Mouse (Mus musculus) kidney, postnatal 0 days (tissue): ENCODE results near the gene Slc26a10. TPM values are rescaled to one million over a fixed set of nuclear protein-coding genes. Genes with fewer than 3 reads are reported as not detected.

ENCODE experiments used
- ATAC-seq: fragments of 200-750 bp; cut with Nextera tagmentation; replicated peaks from 2 replicates; pipeline ENCODE4 v1.8.0; 2017; ENCODE audit warnings: low read depth, moderate number of reproducible peaks, moderate TSS enrichment, moderate library complexity; ENCODE audit not compliant: low FRiP score
- DNase-seq: peaks from one replicate; pipeline ENCODE4 v3.0.0-alpha.2; 2016; ENCODE audit warnings: low spot score
- H3K27ac ChIP-seq: fragments of 300-500 bp; sonication (generic); 2 replicates; pipeline ENCODE4 v1.5.1; 2014; ENCODE audit warnings: mild to moderate bottlenecking
- H3K27me3 ChIP-seq: fragments of 300-500 bp; sonication (generic); 2 replicates; pipeline ENCODE4 v1.6.1; 2014; ENCODE audit warnings: low read length, mixed read lengths; ENCODE audit not compliant: insufficient read depth
- H3K36me3 ChIP-seq: fragments of 300-500 bp; sonication (generic); 2 replicates; pipeline ENCODE4 v1.6.1; 2014; ENCODE audit warnings: low read length, mixed read lengths; ENCODE audit not compliant: insufficient read depth
- H3K4me1 ChIP-seq: fragments of 300-500 bp; sonication (generic); replicated peaks from 2 replicates; pipeline ENCODE4 v1.6.1; 2014; ENCODE audit warnings: antibody characterized with exemption, low read length, mixed read lengths; ENCODE audit not compliant: insufficient read depth
- H3K4me2 ChIP-seq: fragments of 300-500 bp; sonication (generic); 2 replicates; pipeline ENCODE4 v1.6.1; 2014; ENCODE audit warnings: mild to moderate bottlenecking, low read length, moderate library complexity, mixed read lengths
- H3K4me3 ChIP-seq: fragments of 300-500 bp; sonication (generic); replicated peaks from 2 replicates; pipeline ENCODE4 v1.5.1; 2014; ENCODE audit warnings: low read depth, low read length
- H3K9ac ChIP-seq: fragments of 300-500 bp; sonication (generic); 2 replicates; pipeline ENCODE4 v1.6.1; 2014; ENCODE audit warnings: low read depth, low read length
- H3K9me3 ChIP-seq: fragments of 300-500 bp; sonication (generic); replicated peaks from 2 replicates; pipeline ENCODE4 v1.6.1; 2016; ENCODE audit warnings: low read length, inconsistent platforms, mixed read lengths
- CTCF ChIP-seq: IDR thresholded peaks from 2 replicates; pipeline ENCODE4 v1.5.1; 2016; ENCODE audit warnings: antibody characterized with exemption, low read depth, mild to moderate bottlenecking, moderate library complexity
- WGBS: fragments of 180-500 bp; shearing (Covaris S2); extraction: QIAGEN DNeasy Blood & Tissue Kit; methylation state at CpG from one replicate; pipeline ENCODE4 v1.1.7; 2014; 5-methylcytosine and 5-hydroxymethylcytosine counted together
- polyA plus RNA-seq: library from polyadenylated mRNA; unstranded; fragments of >200 nt; fragmentation: Nextera tagmentation; extraction: Ambion mirVana; gene quantifications from 2 replicates; pipeline ENCODE4 v1.2.1, GENCODE M21; 2015

Slc26a10 gene
- polyA plus RNA-seq, 1 experiment from 2014 or later = 3.1 TPM

DNA sequence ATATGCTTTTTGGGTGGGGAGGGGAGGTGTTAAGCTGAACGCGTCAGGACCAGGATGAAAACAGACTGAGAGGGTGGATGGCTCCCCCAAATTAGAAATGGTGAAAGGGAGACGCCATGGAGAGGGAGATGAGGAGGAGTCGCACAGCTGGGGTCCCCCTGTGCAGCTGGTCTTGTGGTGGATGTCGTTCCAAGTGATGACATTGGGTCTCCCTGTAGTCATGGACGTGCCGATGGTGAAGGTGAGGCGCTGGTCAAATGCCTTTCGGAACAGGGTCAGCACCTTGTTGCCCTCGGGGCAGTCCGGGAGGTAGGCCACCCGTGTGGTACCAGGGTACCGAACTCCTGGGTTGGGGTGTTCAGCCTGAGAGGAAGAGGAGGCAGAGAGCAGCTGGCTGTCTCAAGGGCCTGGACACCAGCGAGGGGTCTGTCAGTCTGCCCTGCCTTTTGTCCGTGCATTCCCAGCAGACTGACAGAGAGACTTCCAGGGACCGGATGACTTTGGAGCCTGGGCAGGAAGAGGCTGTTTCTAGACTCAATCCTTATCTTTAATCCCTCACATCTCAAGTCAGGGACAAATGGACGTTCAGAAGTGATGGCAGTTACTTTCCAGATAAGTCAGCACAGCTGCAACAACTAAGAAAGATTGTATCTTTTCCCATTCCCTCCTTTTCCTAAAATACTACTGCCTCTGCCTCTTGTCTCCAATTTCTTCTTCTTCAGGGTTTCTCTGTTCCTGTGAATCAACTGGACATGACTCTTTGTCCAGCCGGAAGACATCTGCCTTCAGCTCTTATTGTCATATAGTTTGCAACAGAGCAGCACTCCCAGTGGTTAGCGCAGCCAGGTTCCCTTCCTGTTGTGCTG lies 11.0 kb upstream of the Slc26a10 start:
- Histone ChIP-seq H3K9ac (no peak overlapping the region), H3K36me3 (peaks cover 12% of the 10 kb centered on the region; the same call in 1 of the 2 replicates), H3K27me3 (no peaks in the 10 kb centered on the region), H3K4me3 (no peak overlapping the region), H3K4me2 (no peak overlapping the region), H3K9me3 (no peaks in the 10 kb centered on the region), H3K4me1 (peaks cover 19% of the 10 kb centered on the region; the same call in 1 of the 2 replicates), H3K27ac (no peak overlapping the region; the same call in 1 of the 2 replicates)
- ATAC-seq (no peak), DNase-seq (no peak)
- 78% methylated on average over 19 of the region's 19 CpGs for WGBS
- TF ChIP-seq CTCF = no peak

DNA sequence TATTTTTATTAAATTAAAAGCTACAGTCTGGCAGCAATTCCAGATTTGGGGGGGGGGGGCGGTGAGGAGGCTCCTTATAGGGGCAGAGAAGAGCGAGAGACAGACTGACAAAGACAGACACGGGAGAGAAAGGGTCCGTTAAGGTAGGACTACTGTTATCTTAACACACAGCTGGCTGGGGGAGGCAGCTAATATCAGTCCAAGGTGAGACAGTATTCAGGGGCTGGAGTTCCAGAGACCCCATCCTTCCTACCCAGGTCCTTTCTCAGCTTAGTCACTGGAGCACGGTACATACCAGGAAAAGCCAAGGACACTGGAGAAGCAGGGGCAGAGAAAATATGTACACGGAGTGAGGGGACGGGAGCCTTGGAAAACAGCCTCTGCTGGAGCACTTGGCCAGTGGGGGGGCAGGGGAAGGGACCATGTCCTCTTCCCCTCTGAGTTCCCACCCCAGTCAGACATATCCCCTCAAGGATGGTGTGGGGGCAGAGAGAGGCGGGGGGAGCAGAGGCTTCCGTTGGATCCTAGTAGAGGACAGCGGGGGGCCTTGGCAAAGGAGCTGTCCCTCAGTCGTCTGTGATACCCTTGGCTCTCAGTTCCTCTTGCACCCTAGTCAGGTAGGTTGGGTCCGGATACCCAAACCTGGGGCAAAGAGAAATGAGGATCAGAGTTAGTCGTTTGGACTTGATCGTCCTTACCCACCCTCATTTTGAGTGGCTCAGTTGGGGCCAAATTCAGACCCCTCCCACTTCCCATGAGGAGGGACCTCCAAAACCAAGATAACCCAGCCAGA lies 10.1 kb upstream of the Slc26a10 start:
- TF ChIP-seq CTCF = no peak

DNA sequence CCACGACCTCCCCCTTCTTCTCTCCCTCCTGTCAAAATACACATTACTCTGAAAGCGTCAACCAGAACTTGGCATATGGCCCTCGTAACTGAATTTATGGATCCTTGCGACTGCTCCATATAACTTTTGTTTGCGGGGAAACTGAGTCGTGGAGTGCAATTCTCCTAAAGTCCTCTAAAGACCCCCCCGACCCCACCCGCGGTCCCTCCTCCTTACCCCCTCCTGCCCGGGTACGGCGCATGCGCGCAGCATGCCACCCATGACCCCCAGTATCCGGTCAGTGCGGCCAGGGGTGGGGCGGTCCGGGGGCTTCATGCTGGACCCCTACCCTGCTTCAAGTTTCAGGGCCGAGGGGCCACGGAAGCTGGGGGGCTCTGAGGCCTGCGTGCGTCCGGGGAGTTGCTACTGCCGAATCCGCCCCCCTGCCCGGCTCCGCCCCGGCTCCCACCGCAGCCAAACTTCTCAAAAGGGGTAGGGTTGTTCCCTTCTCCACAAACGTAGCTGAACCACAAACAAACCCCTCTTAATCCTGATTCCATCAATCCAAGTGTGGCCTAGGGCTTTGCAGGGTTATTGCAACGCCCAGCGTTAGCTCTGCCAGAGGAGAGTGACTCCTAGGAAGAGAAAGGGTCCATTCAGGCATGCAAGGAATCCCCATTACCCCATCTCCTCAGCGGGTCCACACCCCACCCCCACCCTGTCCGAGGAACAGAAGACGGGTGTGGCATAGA lies 9.4 kb upstream of the Slc26a10 start, which contains the start of gene Arhgef25:
Gene Arhgef25, minus strand, starts transcription at position 433 of the 731 bp plus-strand sequence.
- Histone ChIP-seq H3K27ac (peak within 1 kb of the TSS; percentile 75), H3K9me3 (no peaks in the 10 kb centered on the region), H3K27me3 (no peaks in the 10 kb centered on the region), H3K4me1 (peaks cover 19% of the 10 kb centered on the region; the same call in 1 of the 2 replicates), H3K4me3 (peak within 1 kb of the TSS; percentile 71), H3K9ac (peak within 1 kb of the TSS; percentile 72), H3K36me3 (peaks cover 12% of the 10 kb centered on the region; the same call in 1 of the 2 replicates), H3K4me2 (peak within 1 kb of the TSS; percentile 87)
- DNase-seq = peak; percentile 76
- ATAC-seq = peak; percentile 16
- no peak for TF ChIP-seq CTCF
- 5% methylated on average over 35 of the region's 35 CpGs for WGBS

More for the DNA sequence above, 10.1 kb upstream of the Slc26a10 start:
- peaks cover 12% of the 10 kb centered on the region; the same call in 1 of the 2 replicates for H3K36me3 ChIP-seq
- 55% methylated on average over 14 of the region's 14 CpGs for WGBS
- H3K4me2 ChIP-seq = peak overlapping the region; percentile 87
- no peaks in the 10 kb centered on the region for H3K9me3 ChIP-seq
- H3K4me3 ChIP-seq = peak overlapping the region; percentile 71; the same call in 1 of the 2 replicates
- DNase-seq (no peak), ATAC-seq (no peak)
- 0 out of 2 replicates have a peak overlapping the region, but pooled peaks have one; percentile 72 for H3K9ac ChIP-seq
- H3K27me3 ChIP-seq = no peaks in the 10 kb centered on the region
- peaks cover 19% of the 10 kb centered on the region; the same call in 1 of the 2 replicates for H3K4me1 ChIP-seq
- H3K27ac ChIP-seq = peak overlapping the region; percentile 75; the same call in 1 of the 2 replicates

DNA sequence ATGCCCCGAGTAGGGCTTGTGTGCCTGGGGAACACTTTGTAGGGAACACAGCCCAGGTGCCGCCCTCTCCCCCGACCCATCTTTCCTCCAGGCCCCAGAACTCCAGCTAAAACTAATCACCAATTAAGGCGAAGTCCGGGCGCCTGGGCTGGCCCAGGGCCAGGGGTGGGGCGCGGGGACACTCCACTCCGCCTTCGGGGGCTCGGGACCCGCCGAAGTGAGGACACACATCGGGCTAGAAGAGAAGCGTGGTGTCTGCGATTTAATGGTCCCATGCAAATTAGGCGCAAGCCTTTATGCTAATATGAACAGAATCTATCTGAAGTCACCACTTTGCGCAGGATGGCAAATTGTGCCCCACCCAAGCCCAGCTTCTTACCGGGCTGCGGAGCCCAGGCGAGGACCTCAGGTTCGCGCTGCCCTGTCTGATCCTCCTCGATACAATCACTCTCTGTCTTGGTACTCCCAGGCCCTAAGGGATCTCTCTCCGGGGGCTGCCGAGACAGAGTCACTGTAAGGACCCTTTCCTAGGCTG lies 8.7 kb upstream of the Slc26a10 start:
- Histone ChIP-seq H3K36me3 (peaks cover 12% of the 10 kb centered on the region; the same call in 1 of the 2 replicates), H3K4me2 (peak overlapping the region; percentile 87), H3K9me3 (no peaks in the 10 kb centered on the region), H3K9ac (peak overlapping the region; percentile 72), H3K27ac (peak overlapping the region; percentile 75), H3K27me3 (no peaks in the 10 kb centered on the region), H3K4me3 (peak overlapping the region; percentile 71), H3K4me1 (peaks cover 14% of the 10 kb centered on the region; the same call in 1 of the 2 replicates)
- DNase-seq = peak; percentile 46
- no peak for TF ChIP-seq CTCF
- 0 out of 2 replicates have a peak, but pooled peaks have one; percentile 1 for ATAC-seq
- WGBS = under 1% methylated on average over 26 of the region's 26 CpGs

DNA sequence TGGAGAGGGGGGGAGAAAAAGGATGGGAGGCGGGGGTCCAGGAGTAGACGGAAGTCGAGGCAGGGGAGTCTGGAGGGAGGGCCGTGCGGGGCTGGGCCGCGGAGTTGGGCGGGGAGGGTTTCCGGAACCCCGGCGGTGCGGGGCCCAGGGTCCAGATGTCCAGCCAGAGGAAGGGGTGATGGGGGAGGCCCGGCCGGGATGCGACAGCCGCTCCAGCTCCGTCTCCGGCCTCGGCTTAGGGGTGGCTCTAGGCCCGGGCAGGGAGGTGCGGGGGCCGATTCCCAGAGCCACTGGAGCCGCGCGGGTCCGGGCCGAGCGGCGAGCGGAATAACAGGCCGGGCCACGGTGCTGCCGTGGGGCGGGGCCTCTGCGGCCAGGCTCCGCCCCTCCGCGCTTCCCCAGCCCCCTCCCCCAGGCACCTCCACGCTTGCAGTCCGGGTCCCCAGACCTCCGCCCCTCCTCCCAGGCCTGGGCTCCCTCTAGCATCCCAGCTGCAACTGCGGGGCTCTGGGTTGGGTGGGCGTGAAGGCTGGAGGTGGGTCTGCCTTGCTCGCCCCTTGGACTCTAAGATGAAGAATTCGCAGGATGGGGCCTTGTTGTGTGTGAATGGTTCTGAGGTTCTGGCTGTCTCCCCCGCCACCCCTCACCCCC lies 8.1 kb upstream of the Slc26a10 start:
- Histone ChIP-seq H3K9me3 (no peaks in the 10 kb centered on the region), H3K4me1 (peaks cover 14% of the 10 kb centered on the region; the same call in 1 of the 2 replicates), H3K27ac (peak overlapping the region; percentile 75), H3K9ac (peak overlapping the region; percentile 72), H3K36me3 (peaks cover 12% of the 10 kb centered on the region; the same call in 1 of the 2 replicates), H3K4me3 (peak overlapping the region; percentile 71), H3K27me3 (no peaks in the 10 kb centered on the region), H3K4me2 (peak overlapping the region; percentile 87)
- DNase-seq = peak; percentile 83
- TF ChIP-seq CTCF = no peak
- under 1% methylated on average over 31 of the region's 46 CpGs for WGBS
- ATAC-seq = peak; percentile 77
